Mouse (Mus musculus) lung, postnatal 0 days (tissue): Measurements from ENCODE around the gene Olfr263.

ENCODE experiments used
- CTCF ChIP-seq: IDR thresholded peaks from 2 replicates; pipeline ENCODE4 v1.5.1; 2016; ENCODE audit warnings: antibody characterized with exemption, mild to moderate bottlenecking
- EP300 ChIP-seq: IDR thresholded peaks from 2 replicates; pipeline ENCODE4 v1.6.1; 2016; ENCODE audit warnings: antibody characterized with exemption, mild to moderate bottlenecking, control low read depth

DNA sequence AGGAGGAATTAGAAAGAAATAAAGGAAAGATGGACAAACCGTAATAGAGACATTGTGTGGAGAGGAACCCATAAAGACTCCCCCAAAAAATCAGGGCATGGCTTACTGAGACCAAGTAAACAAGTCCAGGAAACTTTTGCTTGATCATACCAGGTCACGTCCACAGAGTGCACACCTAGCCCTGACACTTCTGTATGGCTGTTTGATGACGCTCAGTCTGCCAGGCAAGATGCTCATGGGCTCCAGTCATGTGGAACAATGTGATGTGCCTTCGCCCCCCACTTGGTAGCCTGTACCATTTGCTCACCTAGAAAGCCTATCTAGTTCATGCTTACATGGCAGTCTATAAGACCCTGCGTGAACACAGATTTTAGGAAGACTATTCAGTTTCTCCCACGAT is 53.6 kb downstream of the Olfr263 start:
- TF ChIP-seq EP300 (no peak), CTCF (no peak)
